Mouse (Mus musculus): Measurements from ENCODE around the gene Ptprc.

Ptprc gene

GRCm38 (mm10) chr1:138044196-138044945 lies 131.1 kb downstream of the Ptprc start:
- DNase-seq (ENCODE audit: inconsistent age in 2 of 2, low spot score in 1 of 2) = peak; percentile 63 to 91

- DNase-seq (ENCODE audit: inconsistent age in 2 of 2, low spot score in 1 of 2) = no peak
Measured at GRCm38 (mm10) chr1:138040556-138040955, 135.0 kb downstream of the Ptprc start.

- DNase-seq (ENCODE audit: inconsistent age in 2 of 2, low spot score in 1 of 2) = no peak
Measured at GRCm38 (mm10) chr1:138039201-138039600, 136.3 kb downstream of the Ptprc start.

GRCm38 (mm10) chr1:138037484-138037883 lies 138.0 kb downstream of the Ptprc start:
- no peak for DNase-seq (ENCODE audit: inconsistent age in 2 of 2, low spot score in 1 of 2)

- no peak for DNase-seq (ENCODE audit: inconsistent age in 2 of 2, low spot score in 1 of 2)
Measured at GRCm38 (mm10) chr1:138029649-138030048, 145.9 kb downstream of the Ptprc start.

GRCm38 (mm10) chr1:138025298-138025697 lies 150.2 kb downstream of the Ptprc start:
- no peak for DNase-seq (ENCODE audit: inconsistent age in 2 of 2, low spot score in 1 of 2)

GRCm38 (mm10) chr1:138023601-138024000 lies 151.9 kb downstream of the Ptprc start:
- no peak for DNase-seq (ENCODE audit: inconsistent age in 2 of 2, low spot score in 1 of 2)

GRCm38 (mm10) chr1:138022918-138023295 lies 152.6 kb downstream of the Ptprc start:
- DNase-seq (ENCODE audit: inconsistent age in 2 of 2, low spot score in 1 of 2) = no peak

GRCm38 (mm10) chr1:138021962-138022917 lies 153.3 kb downstream of the Ptprc start:
- no peak for DNase-seq (ENCODE audit: inconsistent age in 2 of 2, low spot score in 1 of 2)

Measured in adrenal gland, adult (tissue).